Mouse (Mus musculus): Measurements from ENCODE around the gene Piwil1. TPM values are rescaled to one million over a fixed set of nuclear protein-coding genes. Genes with fewer than 3 reads are reported as not detected.

Gene Piwil1
- polyA plus RNA-seq, 1 experiment from 2014 or later: not detected

DNA sequence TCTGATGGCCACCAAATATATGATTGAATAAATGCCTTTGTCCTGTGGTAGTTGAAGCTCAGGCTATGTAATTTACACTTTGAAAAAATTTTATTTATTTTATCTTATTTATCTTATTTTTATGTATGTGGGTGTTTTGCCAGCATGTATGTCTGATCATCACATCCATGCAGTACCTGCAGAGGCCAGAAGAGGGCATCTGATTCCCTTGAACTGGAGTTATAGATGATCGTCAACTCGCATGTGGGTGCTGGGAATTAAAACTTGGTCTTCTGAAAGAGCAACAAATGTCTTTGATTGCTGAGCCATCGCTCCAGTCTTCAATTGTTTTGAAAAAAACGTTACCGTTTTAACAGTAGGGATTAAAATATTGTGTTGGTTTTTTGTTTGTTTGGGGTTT is 15.2 kb upstream of the Piwil1 start:
- Histone ChIP-seq H3K9me3 (replicated peaks) (peaks cover 8% of the 10 kb centered on the region; the same call in 1 of the 2 replicates), H3K4me3 (no peak overlapping the region), H3K36me3 (0 out of 2 replicates have a peak, but pooled peaks cover 3% of the 10 kb centered on the region), H3K4me1 (peaks cover 17% of the 10 kb centered on the region), H3K27me3 (ENCODE audit: low read depth, poor library complexity, severe bottlenecking) (no peaks in the 10 kb centered on the region), H3K27ac (no peak overlapping the region)
- no peak for DNase-seq (ENCODE audit: low spot score)
- 84% methylated on average over 5 of the region's 5 CpGs for WGBS

DNA sequence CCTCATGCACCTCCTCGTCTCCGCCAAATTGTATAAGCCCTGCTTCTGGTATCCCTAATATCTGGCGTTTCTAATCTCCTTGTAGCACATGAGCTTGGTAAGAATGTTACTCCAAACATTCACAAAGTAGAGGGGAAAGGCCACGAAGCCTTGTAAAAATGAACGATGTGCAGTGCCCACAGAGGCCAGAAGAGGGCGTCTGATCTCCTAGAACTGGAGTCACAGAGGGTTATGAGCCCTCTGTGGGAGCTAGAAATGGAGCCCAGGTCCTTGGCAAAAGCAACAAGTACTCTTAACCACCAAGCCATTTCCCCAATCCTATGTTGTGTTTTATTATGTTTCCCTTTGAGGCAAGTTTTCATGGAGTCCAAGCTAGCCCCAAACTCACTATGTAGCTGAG is 8.2 kb upstream of the Piwil1 start:
- Histone ChIP-seq H3K4me1 (peaks cover 35% of the 10 kb centered on the region), H3K27me3 (ENCODE audit: low read depth, poor library complexity, severe bottlenecking) (no peaks in the 10 kb centered on the region), H3K9me3 (replicated peaks) (no peaks in the 10 kb centered on the region), H3K4me3 (no peak overlapping the region), H3K36me3 (no peaks in the 10 kb centered on the region), H3K27ac (peak overlapping the region; percentile 65; the same call in 1 of the 2 replicates)
- no peak for DNase-seq (ENCODE audit: low spot score)
- 72% methylated on average over 6 of the region's 6 CpGs for WGBS

DNA sequence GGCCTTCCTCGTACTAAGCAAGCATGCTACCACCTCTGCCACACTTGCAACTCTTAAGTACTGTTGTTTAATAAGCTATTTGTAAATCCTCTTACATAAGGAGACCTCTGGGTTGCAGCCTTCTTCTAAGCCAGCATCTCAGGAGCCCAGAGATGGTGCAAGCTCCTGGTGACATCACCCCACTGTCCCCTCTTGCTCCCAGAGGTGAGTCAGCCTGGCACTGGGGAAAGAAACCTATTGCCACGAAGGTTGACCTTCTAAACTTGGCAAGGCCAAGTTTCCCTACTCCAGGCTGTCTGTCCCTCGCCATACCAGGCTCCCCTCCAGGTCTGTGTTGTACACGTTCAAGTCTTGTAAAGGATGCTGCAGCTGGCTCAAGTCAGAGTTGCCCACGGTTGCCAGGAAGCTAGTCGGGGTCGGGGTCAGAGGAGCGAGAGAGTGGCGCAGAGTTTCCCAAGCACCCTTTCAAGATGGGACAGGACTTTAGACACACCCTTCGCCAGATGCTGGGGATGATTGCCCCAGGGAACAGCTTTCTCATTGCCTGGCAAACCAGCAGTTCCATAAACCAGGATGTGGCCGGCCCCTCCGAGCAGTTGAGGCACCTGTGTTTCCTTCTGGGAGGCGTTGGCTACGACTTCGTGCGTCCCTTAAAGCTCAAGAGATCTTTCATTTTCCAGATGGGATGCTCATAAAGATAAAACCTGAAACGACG is 7.6 kb upstream of the Piwil1 start:
- Histone ChIP-seq H3K36me3 (no peaks in the 10 kb centered on the region), H3K27me3 (ENCODE audit: low read depth, poor library complexity, severe bottlenecking) (no peaks in the 10 kb centered on the region), H3K4me3 (peak overlapping the region; percentile 19; the same call in 1 of the 2 replicates), H3K27ac (peak overlapping the region; percentile 65), H3K9me3 (replicated peaks) (no peaks in the 10 kb centered on the region), H3K4me1 (peaks cover 35% of the 10 kb centered on the region)
- peak; percentile 61 for DNase-seq (ENCODE audit: low spot score)
- WGBS: 32% methylated on average over 18 of the region's 18 CpGs

DNA sequence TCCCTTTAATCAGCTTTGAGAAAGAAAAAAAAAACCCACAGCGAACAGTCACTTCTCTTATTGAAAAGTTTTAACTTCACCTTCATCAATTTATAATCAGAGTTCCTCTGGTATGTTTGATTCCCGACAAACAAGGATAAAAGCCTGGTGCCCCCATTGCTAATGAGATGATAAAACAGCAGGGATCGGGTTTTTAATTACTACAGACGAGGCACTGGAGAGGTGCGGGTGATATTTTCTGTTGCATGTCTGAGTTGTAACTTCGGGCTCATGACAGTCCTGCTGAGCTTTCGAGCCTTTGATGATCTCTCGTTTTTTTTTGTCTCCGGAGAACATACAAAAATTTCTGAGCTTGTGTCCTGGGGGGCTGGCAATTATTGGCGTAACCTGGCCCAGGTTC is 5.5 kb upstream of the Piwil1 start:
- H3K4me1 ChIP-seq: peaks cover 42% of the 10 kb centered on the region
- DNase-seq (ENCODE audit: low spot score): no peak
- H3K36me3 ChIP-seq: no peaks in the 10 kb centered on the region
- H3K27me3 ChIP-seq (ENCODE audit: low read depth, poor library complexity, severe bottlenecking): no peaks in the 10 kb centered on the region
- 40% methylated on average over 10 of the region's 10 CpGs for WGBS
- H3K4me3 ChIP-seq: peak overlapping the region; percentile 26; the same call in 1 of the 2 replicates
- H3K27ac ChIP-seq: peak overlapping the region; percentile 62; the same call in 1 of the 2 replicates
- no peaks in the 10 kb centered on the region for H3K9me3 ChIP-seq (replicated peaks)

DNA sequence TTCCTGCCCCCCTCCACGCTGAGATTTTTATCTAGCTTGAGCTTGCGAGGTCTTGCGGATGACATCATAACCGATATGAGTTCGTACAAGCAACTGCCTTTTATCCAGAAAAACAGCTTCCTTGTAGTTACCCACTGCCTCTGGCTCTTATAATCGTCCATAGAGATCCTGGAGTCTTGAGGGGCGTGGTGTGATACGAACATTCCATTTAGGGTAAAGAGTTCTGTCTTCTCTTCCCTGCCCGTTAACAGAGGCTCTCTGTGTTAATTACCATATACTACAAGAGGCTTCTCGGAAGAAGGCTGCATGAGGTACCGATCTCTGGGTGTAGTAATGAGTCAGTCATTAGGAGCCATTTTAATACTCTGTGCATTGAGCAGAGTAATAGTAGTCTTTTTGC is 1.6 kb upstream of the Piwil1 start:
- H3K9me3 ChIP-seq (replicated peaks): no peaks in the 10 kb centered on the region
- DNase-seq (ENCODE audit: low spot score): no peak
- WGBS: 75% methylated on average over 11 of the region's 11 CpGs
- H3K27ac ChIP-seq: no peak overlapping the region
- H3K36me3 ChIP-seq: no peaks in the 10 kb centered on the region
- H3K4me3 ChIP-seq: no peak overlapping the region
- H3K4me1 ChIP-seq: peaks cover 40% of the 10 kb centered on the region
- no peaks in the 10 kb centered on the region for H3K27me3 ChIP-seq (ENCODE audit: low read depth, poor library complexity, severe bottlenecking)

DNA sequence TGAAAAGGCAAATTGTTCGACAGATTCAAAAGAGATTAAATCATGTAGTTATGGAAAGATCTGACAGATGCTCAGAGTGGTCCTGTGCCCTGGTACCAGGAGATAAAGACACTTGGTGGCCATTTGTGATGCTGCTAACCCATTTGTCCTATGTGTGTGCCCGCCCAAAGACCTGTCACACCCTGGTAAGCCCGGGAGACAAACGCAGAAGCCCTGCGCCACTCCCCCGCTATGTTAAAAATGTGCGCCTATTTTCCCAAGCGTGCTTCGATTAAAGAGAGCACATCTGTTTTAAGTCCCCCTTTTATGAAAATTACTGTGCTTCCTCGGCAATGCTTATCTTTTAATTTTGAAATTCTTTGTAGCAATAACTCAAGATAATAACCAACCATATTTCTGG is 1.4 kb downstream of the Piwil1 start:
- no peaks in the 10 kb centered on the region for H3K36me3 ChIP-seq
- H3K27ac ChIP-seq: peak overlapping the region; percentile 58; the same call in 1 of the 2 replicates
- H3K27me3 ChIP-seq (ENCODE audit: low read depth, poor library complexity, severe bottlenecking): no peaks in the 10 kb centered on the region
- H3K4me1 ChIP-seq: peaks cover 19% of the 10 kb centered on the region
- H3K4me3 ChIP-seq: peak overlapping the region; percentile 23; the same call in 1 of the 2 replicates
- 24% methylated on average over 10 of the region's 10 CpGs for WGBS
- no peak for DNase-seq (ENCODE audit: low spot score)
- H3K9me3 ChIP-seq (replicated peaks): 0 out of 2 replicates have a peak, but pooled peaks cover 3% of the 10 kb centered on the region

DNA sequence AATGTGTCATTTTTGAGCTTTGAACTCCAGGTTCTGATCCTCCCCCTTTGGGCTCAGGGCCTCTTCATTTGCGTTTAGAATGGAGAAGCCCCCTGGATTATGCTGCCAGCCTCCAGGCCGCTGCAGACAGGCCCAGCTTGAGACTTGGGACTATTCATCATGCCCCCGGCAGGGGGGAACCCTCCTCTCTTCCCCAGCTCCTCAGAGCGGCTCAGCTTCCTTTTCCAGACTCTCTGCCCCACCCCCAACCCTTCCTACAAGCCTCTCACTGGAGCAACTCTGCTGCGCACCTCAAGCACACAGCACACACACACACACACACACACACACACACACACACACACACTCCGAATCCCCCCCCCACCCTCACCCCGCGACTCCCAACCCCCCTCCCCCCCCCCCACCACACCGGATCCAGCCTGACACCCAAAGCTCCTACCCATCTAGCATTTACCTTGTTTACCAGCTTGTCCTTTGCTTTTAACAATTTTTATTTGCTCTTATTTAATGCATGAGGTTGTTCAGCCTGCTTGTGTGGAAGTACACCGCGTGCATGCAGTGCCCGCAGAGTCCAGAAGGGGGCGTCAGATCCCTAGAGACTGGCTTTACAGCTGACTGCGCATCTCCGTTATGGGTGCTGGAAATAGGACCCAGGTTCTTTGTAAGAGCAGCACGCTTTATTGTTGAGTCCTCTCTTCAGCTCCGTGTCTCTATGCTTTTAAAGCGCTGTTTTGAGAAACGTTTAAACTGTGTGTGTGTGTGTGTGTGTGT is 2.0 kb downstream of the Piwil1 start:
- Histone ChIP-seq H3K4me3 (peak overlapping the region; percentile 23), H3K9me3 (replicated peaks) (0 out of 2 replicates have a peak, but pooled peaks cover 3% of the 10 kb centered on the region), H3K27me3 (ENCODE audit: low read depth, poor library complexity, severe bottlenecking) (no peaks in the 10 kb centered on the region), H3K4me1 (peaks cover 19% of the 10 kb centered on the region), H3K36me3 (no peaks in the 10 kb centered on the region), H3K27ac (peak overlapping the region; percentile 58)
- WGBS: 37% methylated on average over 19 of the region's 19 CpGs
- DNase-seq (ENCODE audit: low spot score): peak; percentile 72

DNA sequence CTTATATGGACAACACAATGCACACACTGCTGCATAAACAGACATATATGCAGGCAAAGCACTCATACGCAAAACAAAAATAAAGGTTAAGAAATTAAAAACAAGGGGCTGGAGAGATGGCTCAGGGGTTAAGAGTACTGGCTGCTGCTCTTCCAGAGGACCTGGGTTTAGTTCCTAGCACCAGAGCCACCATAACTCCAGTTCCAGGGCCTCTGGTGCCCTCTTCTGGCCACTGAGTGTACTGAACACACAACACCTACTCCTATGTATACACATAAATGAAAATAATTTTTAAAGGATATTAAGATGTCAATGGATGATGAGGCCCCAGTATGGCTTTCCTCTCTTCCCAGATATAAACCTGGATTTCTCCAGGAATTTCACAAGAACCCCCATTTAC is 4.1 kb downstream of the Piwil1 start:
- 100% methylated on average over 1 of the region's 1 CpGs for WGBS
- 0 out of 2 replicates have a peak, but pooled peaks cover 3% of the 10 kb centered on the region for H3K27me3 ChIP-seq (ENCODE audit: low read depth, poor library complexity, severe bottlenecking)
- H3K4me3 ChIP-seq: no peak overlapping the region
- 0 out of 2 replicates have a peak, but pooled peaks cover 3% of the 10 kb centered on the region for H3K9me3 ChIP-seq (replicated peaks)
- no peaks in the 10 kb centered on the region for H3K36me3 ChIP-seq
- no peak overlapping the region for H3K27ac ChIP-seq
- DNase-seq (ENCODE audit: low spot score): no peak
- peaks cover 24% of the 10 kb centered on the region for H3K4me1 ChIP-seq

DNA sequence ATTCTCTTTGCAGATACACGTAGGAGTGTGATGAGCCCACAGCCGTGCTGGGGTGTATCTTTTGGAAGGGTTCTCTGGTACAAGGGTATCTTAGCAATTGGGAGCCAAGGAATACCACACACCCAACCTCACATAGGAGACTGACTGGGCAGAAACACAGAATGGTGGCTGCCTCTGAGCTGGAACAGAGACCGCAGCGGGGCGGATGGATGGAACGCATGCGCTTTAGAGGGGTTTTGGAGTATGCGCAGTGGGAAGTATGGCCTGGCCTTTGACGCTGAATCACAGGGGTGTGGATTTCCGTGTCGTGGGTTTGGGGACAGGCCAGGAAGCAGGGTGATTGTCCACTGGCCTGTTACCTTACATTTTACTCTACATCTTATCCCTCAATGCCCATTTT is 4.9 kb downstream of the Piwil1 start:
- 94% methylated on average over 11 of the region's 11 CpGs for WGBS
- no peak for DNase-seq (ENCODE audit: low spot score)
- no peaks in the 10 kb centered on the region for H3K36me3 ChIP-seq
- H3K4me1 ChIP-seq: peaks cover 24% of the 10 kb centered on the region
- no peak overlapping the region for H3K4me3 ChIP-seq
- H3K9me3 ChIP-seq (replicated peaks): 0 out of 2 replicates have a peak, but pooled peaks cover 3% of the 10 kb centered on the region
- 0 out of 2 replicates have a peak, but pooled peaks cover 3% of the 10 kb centered on the region for H3K27me3 ChIP-seq (ENCODE audit: low read depth, poor library complexity, severe bottlenecking)
- H3K27ac ChIP-seq: no peak overlapping the region

DNA sequence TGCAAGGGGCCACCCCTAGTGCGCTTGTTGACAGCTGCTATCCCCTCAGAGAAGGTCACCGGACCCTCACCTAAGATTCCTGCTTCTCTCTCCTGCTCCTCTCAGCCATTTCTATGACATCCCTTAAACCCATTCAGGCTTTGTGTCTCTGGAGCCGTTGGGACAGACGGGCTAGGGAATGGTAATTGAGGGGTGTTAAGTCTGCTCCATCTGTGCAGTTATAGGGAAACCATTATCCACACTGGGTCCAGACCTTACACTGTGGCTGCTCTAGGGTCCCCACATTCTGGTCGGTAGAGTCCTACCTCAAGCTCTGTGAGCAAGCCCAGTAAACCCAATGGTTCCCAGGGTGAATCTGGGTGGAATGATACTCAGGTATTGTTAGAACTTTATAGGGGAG is 6.6 kb downstream of the Piwil1 start:
- no peak for DNase-seq (ENCODE audit: low spot score)
- Histone ChIP-seq H3K9me3 (replicated peaks) (0 out of 2 replicates have a peak, but pooled peaks cover 3% of the 10 kb centered on the region), H3K27me3 (ENCODE audit: low read depth, poor library complexity, severe bottlenecking) (0 out of 2 replicates have a peak, but pooled peaks cover 3% of the 10 kb centered on the region), H3K4me3 (no peak overlapping the region), H3K36me3 (no peaks in the 10 kb centered on the region), H3K4me1 (peaks cover 19% of the 10 kb centered on the region), H3K27ac (no peak overlapping the region)
- WGBS: 85% methylated on average over 5 of the region's 5 CpGs

DNA sequence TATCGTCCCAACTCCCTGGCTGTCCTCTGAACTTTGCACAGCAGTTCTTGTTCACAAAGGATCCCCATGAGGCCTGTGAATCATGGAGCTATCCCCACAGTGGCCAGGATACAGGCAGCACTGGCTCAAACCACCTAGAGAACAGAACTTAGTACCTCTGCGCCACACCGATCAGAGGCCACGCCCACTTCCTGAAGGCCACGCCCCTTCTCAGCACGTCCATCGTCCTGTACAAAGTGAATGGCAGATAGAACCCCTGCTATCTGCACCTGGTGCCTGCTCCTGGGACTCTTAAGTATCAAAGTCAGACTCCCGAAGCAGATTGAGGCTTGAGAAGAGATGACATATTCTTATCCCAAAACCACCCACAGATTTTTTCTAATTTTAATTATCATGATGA is 8.3 kb downstream of the Piwil1 start:
- Histone ChIP-seq H3K27ac (no peak overlapping the region), H3K36me3 (no peaks in the 10 kb centered on the region), H3K4me3 (no peak overlapping the region), H3K4me1 (peaks cover 12% of the 10 kb centered on the region), H3K27me3 (ENCODE audit: low read depth, poor library complexity, severe bottlenecking) (peaks cover 3% of the 10 kb centered on the region; the same call in 1 of the 2 replicates), H3K9me3 (replicated peaks) (0 out of 2 replicates have a peak, but pooled peaks cover 3% of the 10 kb centered on the region)
- DNase-seq (ENCODE audit: low spot score): no peak
- 31% methylated on average over 8 of the region's 8 CpGs for WGBS

DNA sequence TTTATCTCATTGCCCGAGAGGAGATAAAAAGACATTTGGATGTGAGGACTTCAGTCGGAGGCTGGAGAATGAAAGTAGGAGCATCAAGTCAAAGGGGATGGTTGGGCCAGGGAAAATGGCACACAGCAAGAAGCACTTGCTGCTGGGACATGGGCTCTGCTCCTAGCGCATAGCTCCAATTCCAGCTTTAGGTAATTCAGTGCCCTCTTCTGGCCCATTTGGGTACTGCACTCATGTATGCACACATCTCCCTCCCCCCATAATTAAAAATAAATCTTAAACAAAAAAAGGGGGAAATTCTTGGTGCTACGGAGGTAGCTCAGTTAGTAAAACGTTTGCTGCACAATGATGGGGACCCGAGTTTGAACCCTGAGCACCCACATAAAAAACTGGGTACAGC is 9.5 kb downstream of the Piwil1 start:
- DNase-seq (ENCODE audit: low spot score): peak; percentile 57
- Histone ChIP-seq H3K36me3 (no peaks in the 10 kb centered on the region), H3K27ac (no peak overlapping the region), H3K4me3 (no peak overlapping the region), H3K27me3 (ENCODE audit: low read depth, poor library complexity, severe bottlenecking) (peaks cover 3% of the 10 kb centered on the region; the same call in 1 of the 2 replicates), H3K4me1 (peaks cover 12% of the 10 kb centered on the region), H3K9me3 (replicated peaks) (no peaks in the 10 kb centered on the region)
- WGBS: 88% methylated on average over 6 of the region's 6 CpGs

DNA sequence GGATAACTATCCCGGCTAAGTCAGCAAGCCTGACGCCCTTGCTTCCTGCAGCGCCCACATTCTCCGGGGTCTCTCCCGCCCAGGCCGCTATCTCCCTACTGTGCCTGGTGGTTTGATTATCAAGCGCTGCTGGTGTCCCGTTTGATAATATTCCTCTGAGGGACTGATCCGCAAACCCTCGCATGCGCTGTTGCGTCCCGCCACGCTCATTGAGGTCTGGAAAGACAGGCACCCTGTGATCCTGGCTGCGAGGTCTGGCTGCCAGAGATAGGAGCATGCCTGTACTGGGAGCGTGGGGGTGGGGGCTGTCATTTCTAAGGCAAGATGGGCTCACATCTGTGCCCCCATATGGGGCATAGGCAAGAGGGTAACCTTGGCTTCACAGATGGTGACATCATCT is 12.8 kb downstream of the Piwil1 start:
- no peak for DNase-seq (ENCODE audit: low spot score)
- Histone ChIP-seq H3K36me3 (no peaks in the 10 kb centered on the region), H3K4me1 (peaks cover 5% of the 10 kb centered on the region), H3K27me3 (ENCODE audit: low read depth, poor library complexity, severe bottlenecking) (peaks cover 3% of the 10 kb centered on the region; the same call in 1 of the 2 replicates), H3K4me3 (no peak overlapping the region), H3K27ac (no peak overlapping the region), H3K9me3 (replicated peaks) (no peaks in the 10 kb centered on the region)
- WGBS: 80% methylated on average over 16 of the region's 16 CpGs

Measured in limb, embryonic 10.5 days (tissue).